Mouse (Mus musculus) CD4-positive, CD25-positive, alpha-beta regulatory T cell, adult 9 weeks (primary cell): ENCODE data around the gene Ctsa. TPM values are rescaled to one million over a fixed set of nuclear protein-coding genes. Genes with fewer than 3 reads are reported as not detected.

ENCODE experiments used
- polyA plus RNA-seq: library from polyadenylated mRNA; unstranded; fragments of 100-300 nt; shearing (Covaris generic); gene quantifications from one replicate; pipeline ENCODE4 v1.2.1, GENCODE M21; 2017

Gene Ctsa
- polyA plus RNA-seq: 218 TPM

DNA sequence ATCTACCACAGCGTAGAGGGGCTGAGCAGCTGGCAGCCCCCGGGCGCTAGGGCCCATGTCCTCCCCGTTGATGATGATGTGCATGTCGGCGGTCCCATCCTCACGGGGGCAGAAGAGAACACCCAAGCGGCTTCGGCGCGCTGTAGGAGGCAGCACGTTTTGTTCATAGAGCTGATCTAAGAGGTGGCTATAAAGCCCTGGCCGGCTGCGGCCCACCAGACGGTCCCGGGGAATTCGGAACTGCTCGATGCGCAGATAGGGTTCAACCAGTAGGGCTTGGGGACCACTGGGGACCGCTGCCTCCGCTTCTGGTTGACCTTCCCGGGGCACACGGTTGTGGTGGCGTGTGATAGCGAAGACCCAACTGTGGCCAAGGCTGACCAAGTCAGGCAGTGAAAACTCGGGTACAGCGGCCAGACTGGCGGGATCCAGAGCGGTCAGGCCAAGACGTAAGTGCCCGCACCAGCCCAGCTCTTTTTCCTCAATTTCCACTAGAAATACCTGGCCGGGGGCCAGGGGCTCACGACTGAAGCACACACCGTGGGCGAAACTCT lies at the start of gene Ctsa:
Ctsa (plus strand) TSS at position 126 of the 554 bp plus-strand sequence.

GRCm38 (mm10) chr2:164785481-164786387 lies 46.9 kb upstream of the Ctsa start, which contains the start of gene Snx21:
TSS of gene Snx21 (plus strand) at chr2:164785823.

GRCm38 (mm10) chr2:164804533-164805331 lies 27.9 kb upstream of the Ctsa start, which contains the start of the genes Acot8 and Zswim3:
TSS of gene Acot8 (minus strand) at chr2:164804882.
TSS of gene Zswim3 (plus strand) at chr2:164805098.

DNA sequence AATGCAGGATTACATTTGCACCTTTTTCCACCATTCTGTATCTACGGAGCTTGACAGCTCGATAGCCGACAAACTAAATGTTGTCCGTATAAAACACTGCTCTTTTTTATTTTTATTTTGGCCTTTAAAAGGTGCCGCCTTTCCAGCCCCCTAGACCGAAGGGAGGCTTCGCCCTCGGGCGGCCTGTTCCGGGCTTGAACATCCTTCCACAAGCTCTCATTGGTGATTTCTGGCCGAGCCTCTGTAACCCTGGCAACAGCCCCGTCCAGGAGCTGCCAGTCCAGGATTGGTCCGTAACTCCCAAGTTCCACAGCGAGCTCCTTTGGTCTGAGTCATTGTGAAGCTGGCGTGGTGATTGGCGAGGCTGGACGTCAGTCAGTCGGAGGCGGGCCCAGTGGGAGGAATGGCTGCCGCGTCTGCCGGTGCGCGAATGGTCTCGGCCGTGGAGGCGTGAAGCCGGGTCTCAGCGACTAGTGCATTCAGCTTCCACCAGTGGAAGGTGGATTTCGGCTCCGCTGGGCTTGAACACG lies 10.0 kb upstream of the Ctsa start, which contains the start of gene Zswim1:
Zswim1 (plus strand) TSS at position 51 of the 530 bp plus-strand sequence.

DNA sequence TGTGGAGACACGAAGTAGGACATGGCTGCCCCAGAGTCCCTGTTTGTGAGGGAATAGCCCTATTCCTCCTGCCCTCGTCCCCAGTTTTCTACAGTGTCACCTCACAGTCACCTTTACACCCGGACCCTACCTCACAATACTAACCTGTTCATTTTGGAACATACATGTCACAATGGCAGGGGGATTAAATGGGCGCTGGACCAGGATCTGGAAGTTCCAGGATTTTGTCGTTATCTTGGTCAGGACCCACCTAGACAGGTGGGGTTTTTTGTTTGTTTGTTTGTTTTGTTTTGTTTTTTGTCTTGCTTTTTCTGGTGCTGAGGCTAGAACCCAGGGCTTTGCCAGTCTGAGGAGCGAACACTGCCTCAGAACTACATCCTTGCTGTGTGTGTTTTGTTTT lies 4.2 kb upstream of the Ctsa start, which contains the start of gene Spata25:
Spata25 (minus strand) TSS at position 101 of the 400 bp plus-strand sequence.

GRCm38 (mm10) chr2:164833314-164833959 lies 764 bp downstream of the Ctsa start, which contains the start of gene Neurl2:
TSS of gene Neurl2 (minus strand) at chr2:164833456.

DNA sequence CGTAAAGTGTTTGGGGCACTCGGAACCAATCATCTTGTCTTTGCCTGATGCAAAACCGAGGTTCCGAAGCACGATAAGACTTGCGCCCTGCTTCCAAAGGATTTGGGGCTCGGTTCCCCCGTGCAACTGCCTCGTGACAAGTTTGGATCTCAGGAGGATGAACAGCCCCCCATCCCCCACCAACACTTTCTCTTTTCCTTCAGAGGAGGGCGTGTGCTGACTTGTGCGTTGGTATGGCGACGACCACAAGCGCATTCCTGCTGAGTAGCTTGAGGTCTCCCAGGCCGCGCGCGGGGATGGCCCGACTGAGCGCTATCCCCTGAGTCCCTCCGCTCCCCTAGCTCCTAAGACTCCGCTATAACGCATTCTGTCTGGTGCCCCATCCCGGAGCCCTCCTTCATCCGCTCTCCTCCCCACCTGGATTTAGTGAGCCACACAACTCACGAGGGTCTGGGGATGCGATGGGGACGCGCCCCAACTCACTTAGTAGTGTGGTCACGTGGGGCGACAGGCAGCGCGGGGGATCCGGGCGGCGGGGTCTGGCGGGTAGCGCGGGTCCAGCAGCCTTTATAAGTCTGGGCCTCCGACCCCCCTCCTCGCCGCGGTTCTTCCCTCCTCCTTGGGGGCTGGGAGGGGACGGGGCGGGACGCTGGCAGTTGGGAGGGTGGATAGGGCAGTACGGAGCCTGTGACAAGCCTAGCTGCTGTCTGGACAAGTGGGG lies 24.6 kb downstream of the Ctsa start, which contains the start of gene Pltp:
Pltp (minus strand) TSS at position 611 of the 721 bp plus-strand sequence.

DNA sequence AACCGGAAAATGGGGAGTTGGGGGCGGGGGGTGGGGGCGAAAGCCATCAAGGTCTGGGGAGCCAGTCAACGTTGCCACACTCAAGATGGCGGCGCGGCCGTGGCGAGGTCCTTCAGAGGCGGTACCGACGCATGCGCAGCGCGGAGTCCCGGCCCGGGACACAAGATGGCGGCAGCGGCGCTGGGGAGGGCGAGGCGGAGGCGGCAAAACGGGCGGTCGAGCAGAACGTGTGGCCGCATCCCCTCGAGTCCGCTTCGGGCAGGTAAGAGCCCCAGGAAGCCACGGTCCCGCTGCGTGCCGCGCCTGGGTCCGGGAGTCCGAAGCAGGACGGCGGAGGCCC lies 46.5 kb downstream of the Ctsa start, which contains the start of gene Pcif1:
Pcif1 (plus strand) TSS at position 77 of the 340 bp plus-strand sequence.

Other genes with a start within 250 kb of the Ctsa start
- gene Wfdc6a, start 247.4 kb upstream of the Ctsa start, polyA plus RNA-seq: not detected
- not detected for gene Eppin, start 239.3 kb upstream of the Ctsa start, polyA plus RNA-seq
- gene Wfdc6b, start 219.4 kb upstream of the Ctsa start, polyA plus RNA-seq: not detected
- gene Wfdc8, start 219.2 kb upstream of the Ctsa start, polyA plus RNA-seq: not detected
- not detected for gene Wfdc16, start 194.1 kb upstream of the Ctsa start, polyA plus RNA-seq
- not detected for gene Wfdc10, start 176.8 kb upstream of the Ctsa start, polyA plus RNA-seq
- not detected for gene Wfdc9, start 176.3 kb upstream of the Ctsa start, polyA plus RNA-seq
- gene Wfdc11, start 158.8 kb upstream of the Ctsa start, polyA plus RNA-seq: not detected
- gene Wfdc13, start 147.8 kb upstream of the Ctsa start, polyA plus RNA-seq: not detected
- not detected for gene Spint4, start 134.4 kb upstream of the Ctsa start, polyA plus RNA-seq
- not detected for gene Spint5, start 117.6 kb upstream of the Ctsa start, polyA plus RNA-seq
- gene Wfdc3, start 86.9 kb upstream of the Ctsa start, polyA plus RNA-seq: not detected
- 10.4 TPM for gene Dnttip1, start 86.9 kb upstream of the Ctsa start, polyA plus RNA-seq
- gene Ube2c, start 63.0 kb upstream of the Ctsa start, polyA plus RNA-seq: 8.4 TPM
- not detected for gene Tnnc2, start 52.9 kb upstream of the Ctsa start, polyA plus RNA-seq
- gene Snx21, start 47.0 kb upstream of the Ctsa start, polyA plus RNA-seq: 6.5 TPM
- gene Acot8, start 28.0 kb upstream of the Ctsa start, polyA plus RNA-seq: 43.9 TPM
- gene Zswim3, start 27.8 kb upstream of the Ctsa start, polyA plus RNA-seq: 9.8 TPM
- gene Zswim1, start 10.2 kb upstream of the Ctsa start, polyA plus RNA-seq: 27.5 TPM
- 0.72 TPM for gene Spata25, start 4.3 kb upstream of the Ctsa start, polyA plus RNA-seq
- gene Neurl2, start 583 bp downstream of the Ctsa start, polyA plus RNA-seq: 2.6 TPM
- 0.98 TPM for gene Pltp, start 24.8 kb downstream of the Ctsa start, polyA plus RNA-seq
- gene Pcif1, start 46.4 kb downstream of the Ctsa start, polyA plus RNA-seq: 155 TPM
- 42.1 TPM for gene Zfp335, start 78.9 kb downstream of the Ctsa start, polyA plus RNA-seq
- gene Mmp9, start 107.9 kb downstream of the Ctsa start, polyA plus RNA-seq: 8.8 TPM
- not detected for gene Slc12a5, start 127.9 kb downstream of the Ctsa start, polyA plus RNA-seq
- 44.9 TPM for gene Ncoa5, start 202.0 kb downstream of the Ctsa start, polyA plus RNA-seq
- gene Cd40, start 222.8 kb downstream of the Ctsa start, polyA plus RNA-seq: 0.40 TPM